Mouse (Mus musculus) left cerebral cortex, adult 9 months (tissue): ENCODE measurements around the gene Cpt1c.

Experiments used
- DNase-seq, 2 experiments: peaks; one replicate each; pipeline ENCODE4 v3.0.0; 2022; ENCODE audit warnings: low spot score in 2 of 2

Cpt1c gene

DNA sequence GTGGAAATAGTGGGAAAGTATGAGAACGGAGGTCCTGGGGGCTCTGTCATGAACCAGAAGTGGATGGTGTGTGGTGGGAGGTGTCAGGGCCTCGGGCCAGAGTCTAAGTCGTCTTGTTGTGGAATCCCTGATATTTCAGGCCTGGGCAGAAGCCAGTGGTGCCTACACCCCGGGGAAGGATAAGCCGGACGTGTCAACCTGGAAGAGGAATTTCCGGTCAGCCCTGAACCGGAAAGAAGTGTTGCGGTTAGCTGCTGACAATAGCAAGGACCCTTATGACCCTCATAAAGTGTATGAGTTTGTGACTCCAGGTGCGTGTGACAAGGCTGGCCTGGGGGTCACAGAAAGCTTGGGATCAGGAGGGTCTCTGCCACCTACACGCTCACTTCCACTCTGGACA, 25.1 kb upstream of the Cpt1c start:
- DNase-seq: no peak

DNA sequence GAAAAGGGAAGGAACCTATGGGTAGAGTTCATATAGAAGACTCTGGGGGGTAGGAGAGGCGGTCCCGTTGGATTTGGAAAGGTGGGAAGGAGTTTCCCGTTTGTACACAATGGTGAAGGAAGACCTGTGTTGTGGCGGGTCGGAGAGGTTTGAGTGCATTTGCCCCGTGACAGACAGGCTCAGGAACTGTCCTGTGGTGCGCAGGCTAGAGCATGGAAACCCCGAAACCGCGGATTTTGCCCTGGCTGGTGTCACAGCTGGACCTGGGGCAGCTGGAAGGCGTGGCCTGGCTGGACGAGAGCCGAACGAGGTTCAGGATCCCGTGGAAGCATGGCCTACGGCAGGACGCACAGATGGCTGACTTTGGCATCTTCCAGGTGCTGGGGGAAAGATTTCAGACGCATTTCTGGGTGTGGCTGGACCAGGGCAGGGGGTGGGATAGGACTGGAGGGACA, 23.9 kb upstream of the Cpt1c start, which contains the start of gene Bcl2l12:
Gene Bcl2l12 (minus strand): TSS at position 212 of the 455 bp plus-strand sequence.
- DNase-seq: no peak

DNA sequence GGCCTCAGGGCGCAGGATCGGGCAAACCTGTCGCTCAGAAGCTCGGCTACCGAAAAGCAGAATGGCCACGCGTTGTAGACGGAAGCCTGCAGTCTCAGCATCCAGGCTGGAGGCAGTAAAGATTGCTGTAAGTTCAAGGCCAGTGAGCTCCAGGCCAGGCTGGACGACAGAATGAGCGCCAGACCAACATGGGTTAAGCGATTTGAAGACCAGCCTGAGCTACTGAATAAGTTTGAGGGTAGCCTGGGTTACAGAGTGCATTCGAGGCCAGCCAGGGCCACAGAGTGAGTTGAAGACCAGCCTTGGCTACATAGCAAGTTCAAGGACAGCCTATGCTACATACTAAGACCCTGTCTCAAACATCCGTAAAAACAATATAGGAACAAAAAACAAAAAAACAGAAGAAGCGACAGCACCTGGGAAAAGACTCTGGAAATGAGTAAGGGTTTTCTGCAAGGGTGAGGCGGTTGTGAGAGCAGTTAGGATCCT, 23.3 kb upstream of the Cpt1c start:
- no peak for DNase-seq

DNA sequence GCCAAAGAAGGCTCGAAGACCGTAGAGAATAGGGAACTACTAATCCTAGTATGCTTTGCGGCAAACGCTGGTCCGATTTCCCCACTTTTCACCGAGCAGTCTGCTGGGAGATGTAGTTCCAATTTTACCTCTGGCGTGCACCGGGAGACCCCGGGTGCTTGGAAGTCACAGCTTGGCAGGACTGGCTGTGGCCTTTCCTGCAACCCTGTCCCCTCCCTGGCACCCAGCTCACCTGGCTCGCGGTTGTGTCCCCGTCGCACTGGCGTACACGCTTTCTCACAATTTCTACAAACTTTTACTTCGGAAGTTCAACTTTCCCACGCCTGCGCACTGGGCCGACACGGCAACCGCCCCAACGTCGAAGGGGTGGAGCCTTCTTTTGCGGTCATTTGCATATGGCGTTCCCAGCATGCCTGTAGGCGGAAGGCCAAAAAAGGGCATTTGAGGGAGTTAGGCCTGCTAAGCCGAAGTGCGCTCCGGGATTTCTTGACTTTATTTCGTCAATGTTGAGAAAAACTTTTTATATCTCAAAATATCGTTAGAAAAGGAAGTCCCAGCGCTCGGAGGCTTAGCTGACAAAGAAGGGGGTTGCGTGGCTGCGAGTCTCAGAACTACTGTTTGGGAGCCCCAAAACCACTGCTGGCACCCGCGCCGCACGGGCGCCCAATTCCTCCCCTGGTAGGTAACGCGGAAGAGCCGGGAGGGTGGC, 22.7 kb upstream of the Cpt1c start, which contains the start of gene Irf3:
Gene Irf3 (plus strand): TSS at position 418 of the 709 bp plus-strand sequence.
- peak; percentile 87 to 96 for DNase-seq

DNA sequence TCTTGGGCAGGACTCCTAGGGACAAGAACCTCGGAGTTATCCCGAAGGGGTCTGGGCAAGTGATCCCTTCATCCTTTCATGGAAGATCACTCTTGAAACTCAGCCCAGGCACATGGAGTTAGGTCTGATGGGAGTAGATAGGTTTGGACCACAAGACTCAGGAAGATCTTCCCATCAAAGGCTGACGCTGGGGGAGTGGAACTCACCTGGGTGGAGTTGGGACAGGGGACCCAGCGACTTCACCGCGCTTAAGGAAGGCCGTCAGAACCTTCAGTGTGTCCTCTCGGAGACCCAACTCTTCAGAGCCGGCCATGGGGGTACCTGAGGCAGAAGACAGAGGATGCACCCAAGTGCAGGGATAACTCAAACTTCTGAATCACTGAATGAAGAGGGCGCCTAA, 22.0 kb upstream of the Cpt1c start:
- DNase-seq: no peak

DNA sequence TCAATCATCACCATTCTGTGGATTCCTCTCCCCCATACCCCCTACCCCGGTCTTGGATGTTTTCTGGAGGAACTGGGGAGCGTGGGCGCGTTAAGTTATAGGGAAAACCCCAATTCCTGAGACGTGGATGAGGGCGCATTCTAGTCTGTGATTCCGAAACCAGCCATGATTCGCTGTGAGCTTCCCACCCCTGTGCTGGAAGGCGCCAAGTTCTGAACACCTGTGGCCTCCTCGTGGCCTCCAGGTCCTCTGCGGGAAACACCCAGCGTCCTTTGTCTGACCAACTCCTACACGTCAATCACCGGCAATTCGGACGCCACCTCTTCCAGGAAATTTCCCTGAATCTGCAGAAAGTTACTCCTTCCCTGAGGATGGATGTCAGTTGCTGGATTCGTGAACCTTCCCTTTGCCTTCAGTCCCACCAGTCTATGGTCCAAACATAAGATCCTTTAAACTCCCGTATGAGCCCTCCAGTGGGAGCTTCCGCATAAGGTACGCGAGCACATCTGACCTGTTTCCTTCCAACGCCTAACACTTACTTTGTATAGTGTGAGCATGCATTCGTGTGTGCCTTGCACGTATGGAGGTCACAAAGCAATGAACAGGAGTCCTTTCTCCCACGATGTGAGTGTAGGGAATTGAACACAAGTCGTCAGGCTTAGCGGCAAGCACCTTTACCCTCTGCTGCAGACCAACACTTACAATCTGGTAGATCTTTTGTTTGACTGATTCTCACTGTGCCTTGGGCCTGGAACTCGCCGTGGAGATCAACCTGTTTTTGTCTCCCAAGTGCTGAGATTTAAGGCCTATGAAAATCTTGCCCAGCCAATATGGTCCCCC, 12.4 kb upstream of the Cpt1c start:
- DNase-seq: no peak

DNA sequence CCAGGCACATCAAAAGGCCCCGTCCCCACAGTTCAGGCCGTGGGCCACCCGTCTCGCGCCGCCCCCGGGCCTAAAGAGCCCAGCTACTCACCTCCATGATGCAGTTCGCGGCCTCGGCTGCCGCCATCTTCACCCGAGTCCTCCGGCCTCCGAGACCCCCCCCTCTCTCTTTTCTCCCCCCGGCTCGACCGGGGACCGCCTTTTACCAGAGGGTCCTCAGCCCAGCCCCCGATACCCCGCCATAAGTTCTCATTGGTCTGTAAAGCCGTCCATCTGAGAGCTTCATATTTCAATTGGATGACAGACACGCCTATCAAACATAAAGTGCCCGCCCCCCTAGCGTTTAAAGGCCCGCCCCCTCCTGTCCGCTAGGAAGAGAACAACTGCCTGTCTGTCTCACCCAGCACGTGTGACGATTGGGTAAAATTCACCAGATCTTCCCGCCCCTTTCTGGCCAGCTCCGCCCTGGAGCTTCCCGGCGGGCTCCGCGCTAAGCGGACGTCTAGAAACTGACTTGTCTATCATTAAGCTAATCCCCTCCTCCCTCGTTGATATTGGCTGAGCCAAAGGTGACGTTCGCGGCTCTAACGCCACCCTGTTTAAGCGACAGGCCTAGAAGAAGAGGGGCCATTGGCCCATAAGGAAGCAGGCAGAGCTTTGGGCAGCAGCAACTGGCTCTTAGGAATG, 11.7 kb upstream of the Cpt1c start, which contains the start of gene Prmt1:
Gene Prmt1 (minus strand): TSS at position 377 of the 687 bp plus-strand sequence.
- DNase-seq: peak; percentile 99 to 100

DNA sequence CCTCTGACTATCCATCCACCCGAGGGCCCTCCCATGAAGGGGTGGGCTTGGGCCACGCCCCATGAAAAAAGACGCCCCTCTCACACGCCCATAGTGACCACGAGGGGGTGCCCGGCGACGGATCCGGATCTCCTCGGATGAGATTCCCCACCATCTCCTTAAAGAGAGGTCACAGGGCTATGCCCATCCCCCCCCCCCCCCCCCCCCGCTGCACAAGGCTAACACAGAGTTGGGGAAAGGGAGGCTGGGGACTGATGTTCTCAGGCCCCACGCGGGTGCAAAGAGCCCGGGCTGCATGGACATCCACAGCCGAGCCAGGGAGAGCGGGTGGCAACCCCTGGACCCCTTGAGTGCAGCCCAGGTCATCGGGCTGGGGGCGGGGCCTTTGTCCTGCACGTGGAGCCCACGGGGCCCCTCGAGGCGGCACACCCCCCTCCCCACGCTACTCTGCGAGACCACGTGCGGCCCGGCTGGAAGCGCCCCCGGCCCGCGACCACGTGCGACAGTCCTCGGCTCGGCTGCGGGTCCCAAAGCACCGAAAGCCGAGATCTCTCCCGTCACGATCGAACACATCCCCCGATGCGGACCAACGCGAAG, 11.0 kb upstream of the Cpt1c start:
- peak in 1 of 2 experiments; percentile 55 for DNase-seq

DNA sequence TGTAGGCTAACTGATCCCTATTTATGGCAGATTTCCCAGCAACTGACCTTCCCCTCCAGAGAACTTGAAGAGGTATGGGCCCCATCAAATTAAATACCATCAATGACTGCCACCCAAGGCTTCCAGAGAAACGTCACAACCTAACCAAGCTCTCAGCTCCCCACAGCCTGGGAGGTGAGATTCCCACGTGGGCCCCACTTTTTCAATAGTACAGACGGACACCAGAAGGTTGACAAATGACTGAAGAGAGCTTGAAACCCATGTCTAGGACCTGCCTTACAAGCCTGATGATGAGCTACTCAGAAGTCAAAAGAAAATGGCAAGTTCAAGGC, 10.1 kb upstream of the Cpt1c start:
- no peak for DNase-seq

DNA sequence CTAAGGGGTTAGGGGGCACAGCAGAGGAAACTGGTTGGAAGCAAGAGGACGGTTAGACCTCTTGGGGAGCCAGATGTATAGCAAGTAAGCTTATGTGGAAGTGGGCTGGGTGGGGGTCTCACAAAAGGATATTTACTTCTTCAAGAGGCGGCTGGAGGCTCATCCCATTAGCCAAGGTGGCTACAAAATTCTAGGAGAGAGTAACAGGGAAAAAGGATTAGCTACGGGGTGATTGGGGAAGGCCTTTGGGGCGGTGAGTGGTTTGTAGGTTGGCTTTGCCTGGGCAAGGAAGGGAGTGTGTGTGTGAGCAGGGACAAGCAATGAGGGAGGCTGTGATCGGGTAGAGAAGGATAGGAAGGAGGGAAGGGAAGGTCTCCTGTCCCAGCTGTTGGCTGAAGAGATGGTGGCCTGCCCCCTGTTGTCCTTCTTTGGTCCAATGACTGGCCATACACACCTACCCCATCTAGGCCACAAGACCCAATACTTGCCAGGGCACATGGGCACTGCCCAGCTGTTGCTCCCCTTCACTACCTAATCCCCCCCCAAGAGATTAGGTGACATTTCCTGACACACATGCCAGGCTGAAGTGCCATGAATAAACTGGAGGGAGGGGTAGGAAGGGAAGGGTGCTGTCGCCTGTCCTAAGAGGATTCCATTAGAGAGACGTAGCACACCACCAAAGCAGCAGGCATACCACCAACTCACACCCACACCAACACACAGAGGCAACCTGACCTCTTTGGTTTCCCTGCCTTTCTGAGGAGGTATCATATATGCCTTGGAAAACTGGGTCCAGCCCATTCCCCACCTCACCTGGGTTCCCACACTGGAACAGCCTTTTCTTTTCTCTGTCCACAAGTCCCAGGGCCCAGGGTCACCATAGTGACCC, 9.5 kb upstream of the Cpt1c start:
- no peak for DNase-seq

DNA sequence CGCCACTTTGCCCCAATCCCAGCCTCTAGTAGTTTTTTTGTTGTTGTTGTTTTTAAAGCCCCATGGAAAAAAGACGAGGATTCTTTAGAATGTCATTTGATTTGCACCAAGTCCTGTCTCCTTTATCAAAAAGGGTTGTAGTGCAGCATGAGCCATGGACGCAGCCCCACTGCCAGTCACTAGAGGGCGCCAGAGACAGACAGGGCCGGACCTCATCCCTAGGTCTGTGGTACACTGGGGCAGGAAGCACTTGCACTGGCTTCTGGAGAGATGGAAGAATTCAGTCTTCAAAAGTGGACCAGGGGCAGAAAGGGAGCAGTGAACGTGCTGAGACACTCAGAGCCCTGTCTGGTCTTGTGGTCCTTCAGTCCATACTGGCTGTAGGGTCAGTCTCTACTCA, 8.4 kb upstream of the Cpt1c start:
- peak in 1 of 2 experiments; percentile 87 for DNase-seq

DNA sequence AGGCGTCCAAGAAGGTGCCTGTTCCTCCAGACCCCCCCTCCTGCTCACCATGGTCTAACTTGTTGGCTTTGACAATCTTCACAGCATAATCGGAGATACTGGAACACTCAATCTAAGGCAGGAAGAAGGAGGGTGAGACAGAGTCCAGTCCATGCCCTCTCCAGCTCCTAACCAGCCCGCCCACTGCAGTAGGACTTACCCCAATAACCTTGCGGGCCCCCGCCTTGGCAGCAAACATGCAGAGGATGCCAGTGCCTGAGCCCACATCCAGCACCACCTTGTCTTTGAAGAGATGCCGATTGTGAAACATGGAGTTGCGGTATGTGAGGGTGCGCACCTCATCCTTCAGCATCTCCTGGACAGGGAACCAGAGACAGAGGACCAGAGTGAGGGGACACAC, 6.9 kb upstream of the Cpt1c start:
- DNase-seq: no peak

DNA sequence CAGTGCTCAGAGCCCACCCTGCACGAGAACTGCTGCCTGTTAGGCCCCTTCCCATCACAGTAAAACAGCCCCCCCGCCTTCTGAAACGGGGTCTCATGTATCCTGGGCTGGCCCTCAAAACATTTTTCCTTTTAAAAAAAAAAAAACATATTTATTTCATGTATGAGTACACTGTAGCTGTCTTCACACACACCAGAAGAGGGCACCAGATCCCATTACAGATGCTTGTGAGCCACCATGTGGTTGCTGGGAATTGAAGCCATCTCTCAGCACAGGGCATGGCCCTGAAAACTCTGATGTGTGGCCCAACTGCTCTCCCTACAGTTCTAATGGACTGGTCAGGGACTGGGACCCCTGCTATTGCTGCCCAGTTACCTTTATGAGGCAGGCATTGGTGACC, 3.6 kb upstream of the Cpt1c start:
- DNase-seq: no peak

DNA sequence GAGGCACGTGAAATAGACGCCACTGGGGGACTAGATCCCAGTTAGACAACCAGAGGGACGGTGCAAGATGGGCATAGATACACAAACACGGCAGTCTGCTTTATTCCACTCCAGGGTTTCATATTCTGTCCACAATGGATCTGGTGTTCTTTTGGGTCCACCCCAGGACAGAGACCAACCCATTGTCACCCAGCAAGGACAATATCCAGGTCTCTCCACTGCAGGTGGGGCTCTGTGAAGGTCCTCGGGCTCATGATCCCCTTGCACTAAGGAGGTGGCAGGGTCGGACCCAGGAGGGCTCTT, 417 bp upstream of the Cpt1c start:
- DNase-seq: no peak

DNA sequence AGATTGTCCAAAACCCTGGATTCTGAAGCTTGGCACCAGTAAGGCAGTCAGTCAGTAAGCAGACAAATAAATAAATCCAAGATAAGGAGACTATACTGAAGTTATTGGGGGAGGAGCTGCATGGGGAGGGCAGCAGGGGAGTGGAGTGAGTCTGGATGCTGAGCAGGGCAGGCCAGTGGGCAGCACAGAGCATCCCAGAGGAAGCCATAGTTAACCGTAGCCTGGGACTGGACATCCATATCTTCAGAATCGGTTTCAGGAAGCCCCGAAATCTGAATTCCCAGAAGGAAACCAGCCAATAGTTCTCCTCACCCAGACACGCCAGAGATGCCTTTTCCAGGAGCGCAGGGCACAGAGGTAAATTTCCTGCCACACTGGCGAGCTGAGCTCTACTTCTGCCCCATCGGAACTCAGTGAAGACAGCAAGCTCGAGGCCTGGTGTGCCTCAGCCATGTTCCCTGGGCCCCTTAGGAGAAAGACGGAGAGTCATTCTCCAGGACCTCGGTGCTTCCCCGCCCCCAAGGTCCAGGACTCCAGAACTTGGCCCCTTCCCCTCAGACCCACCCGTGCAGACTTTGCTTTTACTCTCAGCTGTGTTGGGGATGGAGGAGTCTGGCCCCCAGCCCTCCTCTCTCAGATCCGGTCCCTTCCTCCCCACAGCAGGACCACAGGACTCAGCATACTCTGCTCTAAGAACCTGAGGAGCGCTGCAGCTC, 1.1 kb downstream of the Cpt1c start:
- DNase-seq: no peak

DNA sequence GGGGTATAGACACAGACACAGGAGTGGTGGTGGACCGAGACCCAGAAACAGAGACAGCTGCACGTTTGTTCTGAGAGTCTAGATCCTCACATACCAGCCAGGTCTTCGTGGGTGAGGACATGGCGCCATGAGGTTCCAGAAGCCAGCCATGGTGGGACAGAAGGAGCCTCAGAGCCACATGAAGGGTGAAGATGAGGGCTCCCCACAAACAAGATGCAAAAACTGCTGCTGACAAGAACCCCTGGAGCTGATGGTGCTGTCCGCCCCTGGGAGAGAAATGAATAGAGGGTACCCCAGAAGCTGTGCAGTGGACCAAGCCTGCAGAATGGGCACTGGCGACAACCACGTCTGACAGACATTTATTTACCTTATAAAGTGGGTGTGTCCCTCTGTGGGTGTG, 3.5 kb downstream of the Cpt1c start:
- no peak for DNase-seq

DNA sequence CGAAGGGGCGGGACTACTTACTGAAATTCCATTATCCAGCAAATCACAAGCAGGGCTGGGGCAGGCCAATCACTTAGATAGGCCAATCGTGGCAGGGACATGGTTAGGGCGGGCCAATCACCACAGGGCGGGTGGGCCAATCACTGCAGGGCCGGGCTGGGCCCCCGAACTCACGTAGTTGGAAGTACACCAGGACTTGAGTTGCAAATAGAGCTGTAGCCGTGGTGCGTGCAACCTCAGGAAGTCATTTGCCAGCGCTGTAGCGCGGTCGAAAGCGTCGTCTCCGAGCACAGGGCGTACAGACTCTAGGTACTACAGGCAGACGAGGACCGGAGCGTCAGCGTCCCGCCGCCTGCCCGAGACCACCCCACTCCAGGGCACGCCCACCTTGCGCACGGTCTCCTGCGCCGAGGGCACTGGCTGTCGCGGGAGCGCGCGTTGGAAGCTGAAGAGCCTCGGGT, 4.4 kb downstream of the Cpt1c start:
- DNase-seq: peak in 1 of 2 experiments; percentile 84

DNA sequence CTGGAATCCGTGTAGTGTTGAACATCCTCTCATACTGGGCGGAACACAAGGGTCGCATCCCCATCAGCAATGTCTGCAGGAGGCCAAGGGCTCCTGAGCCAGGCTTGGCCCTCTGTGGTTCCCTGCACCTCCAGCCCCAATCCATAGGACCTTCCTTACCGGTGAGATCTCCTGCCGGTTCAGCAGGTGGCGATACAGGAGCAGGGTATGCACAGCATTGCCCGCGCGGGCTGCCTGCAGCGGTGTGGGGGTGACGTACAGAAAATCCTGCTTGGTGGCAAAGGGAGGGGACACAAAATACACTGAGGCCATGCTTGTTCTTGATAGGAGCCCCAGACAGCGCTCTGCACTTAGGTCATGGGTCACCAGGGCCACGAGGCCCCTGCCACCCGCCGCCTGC, 8.0 kb downstream of the Cpt1c start:
- no peak for DNase-seq

DNA sequence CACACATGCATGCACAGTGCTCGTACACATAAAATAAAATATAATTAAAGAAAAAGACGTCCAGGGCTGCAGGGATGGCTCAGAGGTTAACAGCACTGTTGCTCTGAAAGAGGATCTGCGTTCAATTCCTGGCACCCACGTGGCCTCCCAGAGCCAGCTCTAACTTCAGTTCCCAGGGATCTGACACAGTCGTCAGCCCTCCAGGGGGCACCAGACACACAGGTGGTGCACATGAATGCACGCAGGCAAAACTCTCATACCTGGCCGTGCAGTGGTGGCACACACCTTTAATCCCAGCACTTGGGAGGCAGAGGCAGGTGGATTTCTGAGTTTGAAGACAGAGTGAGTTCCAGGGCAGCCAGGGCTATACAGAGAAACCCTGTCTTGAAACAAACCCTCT, 8.7 kb downstream of the Cpt1c start:
- DNase-seq: no peak

DNA sequence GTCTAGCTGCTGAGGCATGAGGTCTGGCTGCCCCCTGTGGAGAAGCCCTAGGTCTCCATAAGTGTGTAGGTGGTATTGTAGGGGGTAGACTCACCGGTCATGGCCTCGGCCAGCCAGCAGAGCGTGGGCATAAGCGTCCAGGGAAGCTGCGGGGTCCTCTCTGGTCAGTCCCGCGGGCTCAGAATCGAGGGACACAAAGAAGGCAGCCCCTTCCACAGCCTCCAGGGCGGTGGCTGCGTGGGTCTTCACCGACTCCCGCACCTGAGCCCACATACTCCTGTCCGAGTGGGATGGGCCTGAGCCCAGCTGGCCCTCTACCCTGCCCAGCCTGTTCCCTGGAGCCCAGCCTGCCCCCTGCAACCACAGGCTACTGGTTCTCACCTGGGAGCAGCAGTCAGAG, 9.7 kb downstream of the Cpt1c start:
- no peak for DNase-seq
